Mouse (Mus musculus) spleen, adult 2 months (tissue): ENCODE measurements around the gene Gm498. TPM values are rescaled to one million over a fixed set of nuclear protein-coding genes. Genes with fewer than 3 reads are reported as not detected.

Source experiments
- DNase-seq, 2 experiments: peaks; one replicate each; pipeline versions ENCODE4 v3.0.0 to v3.0.0-alpha.2; 2012 to 2021; ENCODE audit warnings: low spot score in 2 of 2, low read depth in 1 of 2
- H3K27ac ChIP-seq: fragments of 200-500 bp; 2 replicates; pipeline ENCODE4 v1.5.1; 2012; ENCODE audit warnings: low read length, inconsistent platforms; ENCODE audit not compliant: insufficient read depth
- H3K27me3 ChIP-seq: fragments of 200-500 bp; 2 replicates; pipeline ENCODE4 v1.6.1; 2012; ENCODE audit warnings: mild to moderate bottlenecking, moderate library complexity, low read length, inconsistent platforms; ENCODE audit not compliant: control insufficient read depth, insufficient read depth
- H3K36me3 ChIP-seq: fragments of 200-500 bp; 2 replicates; pipeline ENCODE4 v1.6.1; 2012; ENCODE audit warnings: mild to moderate bottlenecking, low read length, inconsistent platforms; ENCODE audit not compliant: control insufficient read depth, insufficient read depth
- H3K4me1 ChIP-seq: fragments of 200-500 bp; 2 replicates; pipeline ENCODE4 v1.6.1; 2011; ENCODE audit warnings: inconsistent platforms; ENCODE audit not compliant: control insufficient read depth, insufficient read depth, insufficient read length
- H3K4me3 ChIP-seq: fragments of 200-500 bp; 2 replicates; pipeline ENCODE4 v1.5.1; 2011; ENCODE audit warnings: mild to moderate bottlenecking, inconsistent platforms; ENCODE audit not compliant: insufficient read depth, insufficient read length; ENCODE audit errors: extremely low read depth
- CTCF ChIP-seq: fragments of 200-500 bp; IDR thresholded peaks from 2 replicates; pipeline ENCODE4 v1.5.1; 2011; ENCODE audit warnings: mild to moderate bottlenecking, inconsistent platforms; ENCODE audit not compliant: insufficient read depth, insufficient read length, insufficient replicate concordance; ENCODE audit errors: extremely low read depth
- POLR2A ChIP-seq: fragments of 200-500 bp; IDR thresholded peaks from 2 replicates; pipeline ENCODE4 v1.6.1; 2011; ENCODE audit warnings: low read depth, low read length, inconsistent platforms
- WGBS: fragments of 180-500 bp; shearing (Covaris S2); methylation state at CpG from one replicate; pipeline ENCODE4 v1.1.7; 2018; 5-methylcytosine and 5-hydroxymethylcytosine counted together
- polyA plus RNA-seq: library from polyadenylated mRNA; depleted of rRNA; stranded (reverse); fragments of >200 nt; gene quantifications from 2 replicates; pipeline ENCODE4 v1.2.3, GENCODE M21; 2012

Gm498 gene
- polyA plus RNA-seq, 1 experiment = not detected

- 96% methylated on average over 5 of the region's 5 CpGs for WGBS
- DNase-seq = no peak
- Histone ChIP-seq H3K27me3 (no peaks in the 10 kb centered on the region), H3K36me3 (peaks cover 33% of the 10 kb centered on the region), H3K4me3 (no peak overlapping the region), H3K27ac (no peak overlapping the region), H3K4me1 (no peaks in the 10 kb centered on the region; the same call in 1 of the 2 replicates)
- TF ChIP-seq CTCF = no peak
- TF ChIP-seq POLR2A = no peak
Observed at GRCm38 (mm10) chr7:143840121-143840520, 26.5 kb upstream of the Gm498 start.

GRCm38 (mm10) chr7:143841301-143841700 is 25.3 kb upstream of the Gm498 start:
- no peak overlapping the region for H3K4me3 ChIP-seq
- DNase-seq = no peak
- H3K4me1 ChIP-seq = no peaks in the 10 kb centered on the region
- TF ChIP-seq POLR2A (no peak), CTCF (no peak)
- H3K36me3 ChIP-seq = peaks cover 35% of the 10 kb centered on the region
- no peaks in the 10 kb centered on the region for H3K27me3 ChIP-seq
- 94% methylated on average over 8 of the region's 8 CpGs for WGBS
- no peak overlapping the region for H3K27ac ChIP-seq

DNA sequence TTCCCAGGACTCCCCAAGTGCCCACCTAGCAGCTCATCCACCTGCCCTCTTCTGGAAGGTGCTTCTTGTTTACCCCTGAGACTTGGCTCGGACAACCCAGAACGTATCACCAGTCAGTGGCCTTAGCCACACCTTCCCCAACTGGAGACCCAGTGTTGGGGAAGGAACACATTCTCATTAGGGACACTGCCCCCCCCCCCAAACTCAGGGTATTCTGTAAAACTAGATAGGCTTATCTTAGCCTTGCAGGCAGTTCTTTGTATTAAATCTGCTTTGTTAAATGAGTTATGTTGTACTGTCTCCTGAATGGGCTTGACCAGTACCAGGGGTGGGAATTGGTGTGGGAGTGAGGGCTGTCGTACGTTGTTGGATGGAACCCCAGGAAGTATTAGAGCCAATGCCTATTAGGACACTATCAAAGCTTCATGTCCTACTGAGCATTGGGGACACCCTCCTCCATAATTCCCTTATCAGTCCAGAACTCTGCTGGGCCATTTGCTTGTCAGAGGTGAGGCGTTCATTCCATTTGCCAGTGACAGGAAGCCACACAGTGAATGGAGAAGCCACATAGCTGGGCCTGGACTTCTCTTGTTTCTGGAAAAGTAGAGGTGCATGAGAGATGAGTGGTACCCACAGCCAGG is 18.4 kb upstream of the Gm498 start:
- 81% methylated on average over 5 of the region's 5 CpGs for WGBS
- no peak for DNase-seq
- peaks cover 29% of the 10 kb centered on the region for H3K36me3 ChIP-seq
- TF ChIP-seq POLR2A (no peak), CTCF (no peak)
- H3K27ac ChIP-seq = no peak overlapping the region
- H3K27me3 ChIP-seq = no peaks in the 10 kb centered on the region
- no peaks in the 10 kb centered on the region for H3K4me1 ChIP-seq
- no peak overlapping the region for H3K4me3 ChIP-seq

- Histone ChIP-seq H3K4me1 (no peaks in the 10 kb centered on the region), H3K27me3 (no peaks in the 10 kb centered on the region), H3K4me3 (no peak overlapping the region), H3K36me3 (peaks cover 23% of the 10 kb centered on the region), H3K27ac (no peak overlapping the region)
- no peak for TF ChIP-seq POLR2A
- no peak for TF ChIP-seq CTCF
- WGBS = 91% methylated on average over 7 of the region's 8 CpGs
- DNase-seq = no peak
Observed at GRCm38 (mm10) chr7:143848768-143849482, 17.7 kb upstream of the Gm498 start.

GRCm38 (mm10) chr7:143868874-143869273 is 2.2 kb downstream of the Gm498 start:
- Histone ChIP-seq H3K36me3 (no peaks in the 10 kb centered on the region), H3K4me1 (no peaks in the 10 kb centered on the region), H3K4me3 (no peak overlapping the region), H3K27me3 (no peaks in the 10 kb centered on the region), H3K27ac (no peak overlapping the region)
- TF ChIP-seq POLR2A (no peak), CTCF (no peak)
- WGBS = 60% methylated on average over 4 of the region's 4 CpGs
- DNase-seq = no peak

DNA sequence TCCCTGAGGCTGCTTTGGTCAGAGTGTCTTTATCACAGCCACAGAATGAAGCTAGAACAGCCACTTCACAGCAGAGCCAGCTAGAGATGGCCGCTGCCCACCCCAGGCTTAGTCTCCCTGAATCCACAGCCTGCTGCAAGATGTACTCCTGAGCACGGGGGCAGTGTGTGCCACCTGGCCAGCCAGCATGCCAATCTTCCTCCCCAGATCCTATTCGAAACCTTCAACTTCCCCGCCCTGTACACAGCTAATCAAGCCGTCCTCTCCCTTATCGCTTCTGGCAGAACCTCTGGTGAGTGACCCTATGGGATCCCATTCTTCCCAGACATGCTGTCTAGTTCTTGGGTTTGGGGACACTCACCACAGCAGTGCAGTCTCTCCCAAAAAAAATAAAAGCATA is 17.1 kb downstream of the Gm498 start:
- H3K4me3 ChIP-seq = no peak overlapping the region
- TF ChIP-seq POLR2A (no peak), CTCF (no peak)
- H3K27me3 ChIP-seq = no peaks in the 10 kb centered on the region
- 77% methylated on average over 6 of the region's 6 CpGs for WGBS
- H3K36me3 ChIP-seq = no peaks in the 10 kb centered on the region
- H3K4me1 ChIP-seq = no peaks in the 10 kb centered on the region
- H3K27ac ChIP-seq = no peak overlapping the region
- no peak for DNase-seq

- DNase-seq = no peak
- no peaks in the 10 kb centered on the region for H3K4me1 ChIP-seq
- H3K36me3 ChIP-seq = no peaks in the 10 kb centered on the region
- H3K27ac ChIP-seq = no peak overlapping the region
- TF ChIP-seq CTCF (no peak), POLR2A (no peak)
- 73% methylated on average over 2 of the region's 2 CpGs for WGBS
- no peaks in the 10 kb centered on the region for H3K27me3 ChIP-seq
- H3K4me3 ChIP-seq = no peak overlapping the region
Observed at GRCm38 (mm10) chr7:143891146-143891545, 24.5 kb downstream of the Gm498 start.
